Mouse (Mus musculus) CH12.LX (cell line): ENCODE results near the gene C2cd2l. TPM values are rescaled to one million over a fixed set of nuclear protein-coding genes. Genes with fewer than 3 reads are reported as not detected.

ENCODE experiments used
- DNase-seq: peaks from one replicate; pipeline ENCODE4 v3.0.0-alpha.2; 2013; ENCODE audit errors: extremely low read depth
- H3K27ac ChIP-seq: 2 replicates; pipeline ENCODE4 v1.5.1; 2012; ENCODE audit warnings: low read depth, mild to moderate bottlenecking, control low read depth, moderate library complexity; ENCODE audit not compliant: insufficient read depth
- H3K27me3 ChIP-seq: replicated peaks from 2 replicates; pipeline ENCODE3; 2012; ENCODE audit warnings: inconsistent platforms
- H3K36me3 ChIP-seq, 2 experiments: replicated peaks in 1 of 2; 2 replicates each; pipeline versions ENCODE3 to v1.6.1; 2012; ENCODE audit warnings: inconsistent platforms in 1 of 2, low read length in 1 of 2, mild to moderate bottlenecking in 1 of 2, mixed read lengths in 1 of 2, moderate library complexity in 1 of 2; ENCODE audit not compliant: control insufficient read depth in 1 of 2, insufficient read depth in 1 of 2
- H3K4me1 ChIP-seq, 2 experiments: 2 replicates each; pipeline ENCODE4 v1.6.1; 2012; ENCODE audit warnings: inconsistent platforms in 1 of 2, moderate library complexity in 1 of 2; ENCODE audit not compliant: insufficient read depth in 2 of 2, control insufficient read depth in 1 of 2
- H3K4me2 ChIP-seq: 2 replicates; pipeline ENCODE4 v1.6.1; 2012; ENCODE audit warnings: low read depth, mild to moderate bottlenecking, control low read depth; ENCODE audit not compliant: poor library complexity, insufficient read depth, severe bottlenecking
- H3K4me3 ChIP-seq, 3 experiments: fragments of 150-350 bp in 1 of 3; sonication (generic) in 1 of 3; replicated peaks in 1 of 3; 2 replicates each; pipeline versions ENCODE3 to v1.5.1; 2011 to 2012; ENCODE audit warnings: low read depth in 2 of 3, low read length in 2 of 3, mild to moderate bottlenecking in 2 of 3, moderate library complexity in 2 of 3, control low read depth in 1 of 3, improper control_type of control experiment in 1 of 3, inconsistent platforms in 1 of 3, mixed read lengths in 1 of 3; ENCODE audit not compliant: poor library complexity in 1 of 3
- H3K79me2 ChIP-seq: replicated peaks from 2 replicates; pipeline ENCODE4 v1.6.1; 2012; ENCODE audit warnings: mild to moderate bottlenecking, moderate library complexity; ENCODE audit not compliant: control insufficient read depth, poor library complexity, insufficient read depth, severe bottlenecking; ENCODE audit errors: extremely low read depth
- H3K9ac ChIP-seq: 2 replicates; pipeline ENCODE4 v1.6.1; 2012; ENCODE audit warnings: low read depth, mild to moderate bottlenecking, control low read depth, moderate library complexity; ENCODE audit not compliant: insufficient read depth
- H3K9me3 ChIP-seq: replicated peaks from 2 replicates; pipeline ENCODE3; 2012; ENCODE audit warnings: low read length, inconsistent platforms, mixed read lengths
- BHLHE40 ChIP-seq: IDR thresholded peaks from 2 replicates; pipeline ENCODE4 v1.6.1; 2011; ENCODE audit warnings: mild to moderate bottlenecking, low read depth, low read length, improper control_type of control experiment
- CHD1 ChIP-seq: IDR thresholded peaks from 2 replicates; pipeline ENCODE4 v1.6.1; 2012; ENCODE audit warnings: low read depth, low read length, improper control_type of control experiment, inconsistent platforms
- CHD2 ChIP-seq: IDR thresholded peaks from 2 replicates; pipeline ENCODE4 v1.6.1; 2011; ENCODE audit warnings: low read length, improper control_type of control experiment
- CTCF ChIP-seq, 2 experiments: IDR thresholded peaks in 1 of 2; conservative IDR thresholded peaks in 1 of 2; 2 replicates each; pipeline ENCODE4 v1.5.1; 2011 to 2012; ENCODE audit warnings: low read depth in 2 of 2, low read length in 2 of 2, improper control_type of control experiment in 1 of 2, inconsistent platforms in 1 of 2, mild to moderate bottlenecking in 1 of 2, moderate library complexity in 1 of 2
- ELF1 ChIP-seq: IDR thresholded peaks from 2 replicates; pipeline ENCODE4 v1.6.1; 2014; ENCODE audit warnings: low read depth, mild to moderate bottlenecking, inconsistent platforms, low read length, improper control_type of control experiment
- ETS1 ChIP-seq: conservative IDR thresholded peaks from 2 replicates; pipeline ENCODE4 v1.6.1; 2012; ENCODE audit warnings: low read depth, mild to moderate bottlenecking, inconsistent platforms, low read length, improper control_type of control experiment, moderate library complexity
- GABPA ChIP-seq: IDR thresholded peaks from 2 replicates; pipeline ENCODE4 v1.6.1; 2012; ENCODE audit warnings: low read depth, low read length, improper control_type of control experiment, inconsistent platforms; ENCODE audit not compliant: insufficient replicate concordance
- HCFC1 ChIP-seq: IDR thresholded peaks from 2 replicates; pipeline ENCODE4 v1.6.1; 2012; ENCODE audit warnings: low read depth, mild to moderate bottlenecking, inconsistent platforms, low read length, improper control_type of control experiment
- IRF4 ChIP-seq: IDR thresholded peaks from 2 replicates; pipeline ENCODE4 v1.6.1; 2014; ENCODE audit warnings: low read depth, mild to moderate bottlenecking, inconsistent platforms, low read length, improper control_type of control experiment
- JUN ChIP-seq: IDR thresholded peaks from 2 replicates; pipeline ENCODE4 v1.6.1; 2011; ENCODE audit warnings: low read depth, mild to moderate bottlenecking, low read length, improper control_type of control experiment, moderate library complexity; ENCODE audit not compliant: insufficient read depth
- KAT2A ChIP-seq: IDR thresholded peaks from 2 replicates; pipeline ENCODE4 v1.6.1; 2012; ENCODE audit warnings: low read length, improper control_type of control experiment, inconsistent platforms; ENCODE audit not compliant: insufficient replicate concordance
- MAFK ChIP-seq: IDR thresholded peaks from 2 replicates; pipeline ENCODE4 v1.6.1; 2011; ENCODE audit warnings: low read length, improper control_type of control experiment; ENCODE audit not compliant: insufficient replicate concordance
- MAX ChIP-seq: IDR thresholded peaks from 2 replicates; pipeline ENCODE4 v1.6.1; 2011; ENCODE audit warnings: low read length, improper control_type of control experiment
- MAZ ChIP-seq: IDR thresholded peaks from 2 replicates; pipeline ENCODE4 v1.6.1; 2012; ENCODE audit warnings: low read depth, mild to moderate bottlenecking, inconsistent platforms, low read length, improper control_type of control experiment, moderate library complexity
- MXI1 ChIP-seq: IDR thresholded peaks from 2 replicates; pipeline ENCODE4 v1.6.1; 2011; ENCODE audit warnings: mild to moderate bottlenecking, low read depth, low read length, improper control_type of control experiment
- MYC ChIP-seq: IDR thresholded peaks from 2 replicates; pipeline ENCODE4 v1.6.1; 2011; ENCODE audit warnings: low read depth, mild to moderate bottlenecking, improper control_type of control experiment, low read length
- NELFE ChIP-seq: IDR thresholded peaks from 2 replicates; pipeline ENCODE4 v1.6.1; 2011; ENCODE audit warnings: low read depth, low read length, improper control_type of control experiment
- UBTF ChIP-seq: IDR thresholded peaks from 2 replicates; pipeline ENCODE4 v1.6.1; 2012; ENCODE audit warnings: low read depth, mild to moderate bottlenecking, inconsistent platforms, low read length, improper control_type of control experiment, moderate library complexity
- USF1 ChIP-seq: IDR thresholded peaks from 2 replicates; pipeline ENCODE4 v1.6.1; 2014; ENCODE audit warnings: low read depth, mild to moderate bottlenecking, inconsistent platforms, low read length, improper control_type of control experiment
- USF2 ChIP-seq: conservative IDR thresholded peaks from 2 replicates; pipeline ENCODE4 v1.6.1; 2011; ENCODE audit warnings: low read depth, low read length, improper control_type of control experiment
- ZKSCAN1 ChIP-seq: IDR thresholded peaks from 2 replicates; pipeline ENCODE4 v1.6.1; 2012; ENCODE audit warnings: low read depth, inconsistent platforms, low read length, improper control_type of control experiment, borderline replicate concordance
- ZMIZ1 ChIP-seq: IDR thresholded peaks from 2 replicates; pipeline ENCODE4 v1.6.1; 2012; ENCODE audit warnings: low read depth, mild to moderate bottlenecking, inconsistent platforms, low read length, improper control_type of control experiment
- dilution Hi-C: fragments of 300-500 bp; cut with MboI; formaldehyde crosslinking; loops from 2 replicates; pipeline ENCODE4 v1.14.3; 2020; ENCODE audit warnings: low sequenced_read_pairs; ENCODE audit not compliant: extremely low pct_unique_long_range_greater_than_20kb, extremely low pct_ligation_motif_present
- in situ Hi-C: fragments of 300-500 bp; cut with MboI; formaldehyde crosslinking; loops from 3 replicates; pipeline ENCODE4 v1.14.3; 2019; ENCODE audit warnings: low sequenced_read_pairs, low pct_ligation_motif_present, low pct_unique_long_range_greater_than_20kb, mixed read lengths
- polyA plus RNA-seq: library from polyadenylated mRNA; unstranded; fragments of >175 nt; gene quantifications from 2 replicates; pipeline ENCODE4 v1.2.1, GENCODE M21; 2012; ENCODE audit warnings: low read depth; ENCODE audit not compliant: insufficient read length
- total RNA-seq, 2 experiments: library from RNA; depleted of rRNA; stranded (reverse); fragments of 300-350 nt in 1 of 2; fragments of >200 nt in 1 of 2; gene quantifications; 2 replicates each; pipeline ENCODE4 v1.2.3; 2012 to 2014

C2cd2l gene
- total and polyA plus RNA-seq, 3 experiments = 2.9 to 7.3 (median 7.2) TPM

DNA sequence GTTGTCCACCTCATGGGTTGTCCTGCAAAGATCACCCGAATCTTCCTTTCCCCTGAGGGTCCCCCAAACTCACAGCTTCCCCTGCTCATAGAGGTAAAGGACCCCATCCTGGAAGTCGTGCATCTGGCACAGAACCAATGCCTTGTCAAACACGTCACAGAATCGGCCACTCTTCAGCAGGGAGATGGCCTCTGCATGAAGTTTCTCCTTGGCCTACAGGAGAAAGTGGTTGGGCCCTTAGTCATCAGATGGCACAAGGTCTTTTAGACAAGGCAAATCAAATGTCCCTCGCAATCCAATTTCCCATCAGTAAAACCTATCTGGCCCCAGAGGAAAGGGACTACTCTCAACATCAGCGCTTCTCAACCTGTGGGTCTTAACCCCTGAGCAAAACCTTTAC lies 33.1 kb upstream of the C2cd2l start:
- no peak for DNase-seq
- H3K79me2 ChIP-seq = no peaks in the 10 kb centered on the region

DNA sequence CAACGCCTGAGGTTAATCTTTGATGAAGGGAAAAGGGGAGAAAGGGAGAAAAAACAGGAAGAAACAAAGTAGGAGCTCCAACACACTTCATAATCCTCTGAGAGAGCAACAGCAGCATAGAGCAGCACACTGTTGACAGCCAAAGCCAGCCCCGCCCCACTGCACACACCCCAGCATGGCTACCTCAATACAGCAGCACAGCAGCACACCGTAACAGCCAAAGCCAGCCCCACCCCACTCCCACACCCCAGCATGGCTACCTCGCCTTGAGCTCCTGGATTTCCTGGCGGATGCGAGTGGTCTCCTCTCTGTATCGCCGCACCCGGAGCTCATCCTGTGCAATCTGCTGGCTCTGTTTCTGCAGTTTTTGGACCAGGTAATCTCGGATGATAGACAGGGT lies 32.3 kb upstream of the C2cd2l start:
- H3K9me3 ChIP-seq = peaks cover 3% of the 10 kb centered on the region
- peaks cover 0 to 4% of the 10 kb centered on the region in 2 experiments; a peak in 1 of 4 replicates for H3K4me1 ChIP-seq
- TF ChIP-seq CHD2 = no peak
- no peak for TF ChIP-seq USF1
- no peak for TF ChIP-seq ZMIZ1
- no peak for TF ChIP-seq HCFC1
- TF ChIP-seq NELFE = no peak
- TF ChIP-seq MAX = no peak
- TF ChIP-seq KAT2A = no peak
- no peak for TF ChIP-seq CHD1
- no peak for TF ChIP-seq USF2
- in situ Hi-C loops (no loop called here), dilution Hi-C loops (no loop called here)
- H3K4me3 ChIP-seq = no peak overlapping the region
- H3K27ac ChIP-seq = no peak overlapping the region
- H3K79me2 ChIP-seq = no peaks in the 10 kb centered on the region
- H3K4me2 ChIP-seq = no peak overlapping the region
- peaks cover 89 to 91% of the 10 kb centered on the region in 2 experiments for H3K36me3 ChIP-seq
- DNase-seq = no peak
- no peaks in the 10 kb centered on the region for H3K27me3 ChIP-seq
- H3K9ac ChIP-seq = no peak overlapping the region

More for the DNA sequence above, 33.1 kb upstream of the C2cd2l start:
- H3K4me1 ChIP-seq = no peaks in the 10 kb centered on the region
- H3K4me2 ChIP-seq = no peak overlapping the region
- no peak overlapping the region for H3K9ac ChIP-seq
- no peak overlapping the region for H3K4me3 ChIP-seq
- H3K27me3 ChIP-seq = no peaks in the 10 kb centered on the region
- no peak for TF ChIP-seq MYC
- H3K27ac ChIP-seq = no peak overlapping the region
- in situ Hi-C loops = no loop called here
- H3K9me3 ChIP-seq = peaks cover 3% of the 10 kb centered on the region
- H3K36me3 ChIP-seq = peaks cover 86 to 90% of the 10 kb centered on the region in 2 experiments
- dilution Hi-C loops = no loop called here

DNA sequence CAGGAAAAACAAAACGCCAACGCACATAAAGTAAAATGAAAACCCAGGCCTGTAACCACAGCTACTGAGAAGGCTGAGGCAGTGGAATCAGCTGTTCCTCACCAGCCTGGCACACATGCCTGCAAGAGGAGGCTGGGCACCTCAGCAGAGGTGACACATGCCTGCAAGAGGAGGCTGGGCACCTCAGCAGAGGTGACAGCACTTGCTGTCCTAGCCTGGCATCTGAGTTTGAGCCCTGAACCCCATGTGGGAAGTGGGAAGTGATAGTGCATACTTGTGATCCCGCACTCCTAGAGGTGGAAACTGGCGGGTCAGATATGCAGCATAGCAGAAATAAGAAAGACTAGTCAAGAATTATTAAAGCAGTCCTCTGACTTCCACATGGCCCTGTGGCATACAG lies 31.3 kb upstream of the C2cd2l start:
- TF ChIP-seq HCFC1 (no peak), KAT2A (no peak), ZKSCAN1 (no peak), UBTF (no peak), CTCF (conservative IDR thresholded peaks at IDR 0.05 in 1 of 2, IDR thresholded peaks at IDR 0.05 in 1 of 2; ENCODE audit: low read depth in 2 of 2, low read length in 2 of 2) (no peak), NELFE (no peak), MYC (no peak), MAFK (no peak), BHLHE40 (no peak), USF1 (no peak), GABPA (no peak), MXI1 (no peak), JUN (no peak), MAZ (no peak), IRF4 (no peak), ELF1 (no peak), ETS1 (no peak), CHD1 (no peak)
- Histone ChIP-seq H3K9me3 (peaks cover 3% of the 10 kb centered on the region), H3K36me3 (peaks cover 86 to 93% of the 10 kb centered on the region in 2 experiments), H3K9ac (no peak overlapping the region), H3K4me3 (no peak overlapping the region), H3K4me1 (peaks cover 0 to 5% of the 10 kb centered on the region in 2 experiments; a peak in 1 of 4 replicates), H3K27me3 (no peaks in the 10 kb centered on the region), H3K79me2 (no peaks in the 10 kb centered on the region), H3K4me2 (no peak overlapping the region), H3K27ac (no peak overlapping the region)
- dilution Hi-C loops = no loop called here
- no peak for DNase-seq
- in situ Hi-C loops = no loop called here
